Mouse (Mus musculus) lung, embryonic 16.5 days (tissue): ENCODE results near the gene Parp4. TPM values are rescaled to one million over a fixed set of nuclear protein-coding genes. Genes with fewer than 3 reads are reported as not detected.

Experiments
- ATAC-seq: fragments of 200-750 bp; cut with Nextera tagmentation; 2 replicates; pipeline ENCODE4 v1.8.0; 2017; ENCODE audit warnings: low read depth, mild to moderate bottlenecking, moderate library complexity
- H3K27ac ChIP-seq: fragments of 300-500 bp; sonication (generic); 2 replicates; pipeline ENCODE4 v1.5.1; 2014; ENCODE audit warnings: mild to moderate bottlenecking, control low read depth, low read length
- H3K27me3 ChIP-seq: fragments of 300-500 bp; sonication (generic); 2 replicates; pipeline ENCODE4 v1.6.1; 2014; ENCODE audit warnings: low read depth, low read length, mixed read lengths; ENCODE audit not compliant: control insufficient read depth, insufficient read depth
- H3K36me3 ChIP-seq: fragments of 300-500 bp; sonication (generic); 2 replicates; pipeline ENCODE4 v1.6.1; 2014; ENCODE audit warnings: low read length; ENCODE audit not compliant: control insufficient read depth, insufficient read depth
- H3K4me1 ChIP-seq: fragments of 300-500 bp; sonication (generic); replicated peaks from 2 replicates; pipeline ENCODE4 v1.6.1; 2014; ENCODE audit warnings: low read length, mixed read lengths; ENCODE audit not compliant: control insufficient read depth, insufficient read depth
- H3K4me2 ChIP-seq: fragments of 300-500 bp; sonication (generic); 2 replicates; pipeline ENCODE4 v1.6.1; 2014; ENCODE audit warnings: low read depth, low read length, control low read depth
- H3K4me3 ChIP-seq: fragments of 300-500 bp; sonication (generic); 2 replicates; pipeline ENCODE4 v1.5.1; 2014; ENCODE audit warnings: mild to moderate bottlenecking, low read length, control low read depth
- H3K9ac ChIP-seq: fragments of 300-500 bp; sonication (generic); 2 replicates; pipeline ENCODE4 v1.6.1; 2014; ENCODE audit warnings: low read length, control low read depth
- H3K9me3 ChIP-seq: fragments of 300-500 bp; sonication (generic); 2 replicates; pipeline ENCODE4 v1.6.1; 2016; ENCODE audit warnings: low read length; ENCODE audit not compliant: control insufficient read depth
- WGBS: fragments of 180-500 bp; shearing (Covaris S2); extraction: QIAGEN DNeasy Blood & Tissue Kit; methylation state at CpG from one replicate; pipeline ENCODE4 v1.1.7; 2014; 5-methylcytosine and 5-hydroxymethylcytosine counted together
- polyA plus RNA-seq: library from polyadenylated mRNA; unstranded; fragments of >200 nt; fragmentation: Nextera tagmentation; extraction: Ambion mirVana; gene quantifications from 2 replicates; pipeline ENCODE4 v1.2.1, GENCODE M21; 2015

Parp4 gene
- polyA plus RNA-seq: 7.7 and 8.1 TPM in 2 replicates

- H3K9ac ChIP-seq: peak within 1 kb of the TSS; percentile 81
- peak within 1 kb of the TSS; percentile 78 for H3K4me3 ChIP-seq
- no peaks in the 10 kb centered on the region for H3K36me3 ChIP-seq
- under 1% methylated on average over 24 of the region's 24 CpGs for WGBS
- H3K27me3 ChIP-seq: no peaks in the 10 kb centered on the region
- peaks cover 8% of the 10 kb centered on the region for H3K4me1 ChIP-seq
- H3K4me2 ChIP-seq: peak within 1 kb of the TSS; percentile 70
- no peaks in the 10 kb centered on the region for H3K9me3 ChIP-seq
- H3K27ac ChIP-seq: peak within 1 kb of the TSS; percentile 47
- ATAC-seq: peak; percentile 84
These were observed at the start of gene Parp4, which contains the start of gene Cenpj for GRCm38 (mm10) chr14:56575416-56575815. Gene Parp4, plus strand, starts transcription at chr14:56575619. Gene Cenpj, minus strand, starts transcription at chr14:56575425.

- H3K27ac ChIP-seq: no peak overlapping the region
- WGBS: 82% methylated on average over 2 of the region's 2 CpGs
- no peak overlapping the region for H3K4me3 ChIP-seq
- no peaks in the 10 kb centered on the region for H3K9me3 ChIP-seq
- no peaks in the 10 kb centered on the region for H3K4me1 ChIP-seq
- no peaks in the 10 kb centered on the region for H3K27me3 ChIP-seq
- H3K4me2 ChIP-seq: no peak overlapping the region
- no peak for ATAC-seq
- H3K9ac ChIP-seq: no peak overlapping the region
- peaks cover 12% of the 10 kb centered on the region for H3K36me3 ChIP-seq
These were observed 44.6 kb upstream of the Parp4 start for GRCm38 (mm10) chr14:56530788-56531187.

- Histone ChIP-seq H3K4me3 (no peak overlapping the region), H3K4me1 (no peaks in the 10 kb centered on the region), H3K36me3 (no peaks in the 10 kb centered on the region), H3K27me3 (no peaks in the 10 kb centered on the region), H3K9ac (no peak overlapping the region), H3K27ac (no peak overlapping the region), H3K4me2 (no peak overlapping the region), H3K9me3 (no peaks in the 10 kb centered on the region)
- WGBS: 81% methylated on average over 1 of the region's 1 CpGs
- ATAC-seq: no peak
These were observed 30.5 kb upstream of the Parp4 start for GRCm38 (mm10) chr14:56544946-56545345.

GRCm38 (mm10) chr14:56545491-56545890, 29.9 kb upstream of the Parp4 start:
- Histone ChIP-seq H3K4me1 (no peaks in the 10 kb centered on the region), H3K4me2 (no peak overlapping the region), H3K36me3 (no peaks in the 10 kb centered on the region), H3K9ac (no peak overlapping the region), H3K27me3 (no peaks in the 10 kb centered on the region), H3K9me3 (no peaks in the 10 kb centered on the region), H3K27ac (no peak overlapping the region), H3K4me3 (no peak overlapping the region)
- 93% methylated on average over 4 of the region's 4 CpGs for WGBS
- no peak for ATAC-seq

- no peak overlapping the region for H3K4me3 ChIP-seq
- WGBS: 88% methylated on average over 4 of the region's 4 CpGs
- no peak overlapping the region for H3K27ac ChIP-seq
- H3K4me1 ChIP-seq: no peaks in the 10 kb centered on the region
- ATAC-seq: no peak
- H3K4me2 ChIP-seq: no peak overlapping the region
- no peaks in the 10 kb centered on the region for H3K9me3 ChIP-seq
- no peaks in the 10 kb centered on the region for H3K27me3 ChIP-seq
- no peak overlapping the region for H3K9ac ChIP-seq
- no peaks in the 10 kb centered on the region for H3K36me3 ChIP-seq
These were observed 24.5 kb upstream of the Parp4 start for GRCm38 (mm10) chr14:56550960-56551359.

- Histone ChIP-seq H3K4me1 (no peaks in the 10 kb centered on the region), H3K4me3 (no peak overlapping the region)
- 93% methylated on average over 6 of the region's 6 CpGs for WGBS
These were observed 22.5 kb upstream of the Parp4 start for GRCm38 (mm10) chr14:56552924-56553323.

GRCm38 (mm10) chr14:56553331-56553730, 22.1 kb upstream of the Parp4 start:
- no peaks in the 10 kb centered on the region for H3K9me3 ChIP-seq
- no peak for ATAC-seq
- no peak overlapping the region for H3K4me3 ChIP-seq
- H3K4me1 ChIP-seq: no peaks in the 10 kb centered on the region
- H3K9ac ChIP-seq: no peak overlapping the region
- WGBS: 93% methylated on average over 7 of the region's 7 CpGs
- H3K27me3 ChIP-seq: no peaks in the 10 kb centered on the region
- no peak overlapping the region for H3K4me2 ChIP-seq
- H3K36me3 ChIP-seq: peaks cover 2% of the 10 kb centered on the region; the same call in 1 of the 2 replicates
- H3K27ac ChIP-seq: no peak overlapping the region

More at GRCm38 (mm10) chr14:56552924-56553323, 22.5 kb upstream of the Parp4 start:
- Histone ChIP-seq H3K4me2 (no peak overlapping the region), H3K9me3 (no peaks in the 10 kb centered on the region), H3K9ac (no peak overlapping the region), H3K27me3 (no peaks in the 10 kb centered on the region), H3K36me3 (no peaks in the 10 kb centered on the region), H3K27ac (no peak overlapping the region)
- no peak for ATAC-seq

- WGBS: 93% methylated on average over 2 of the region's 2 CpGs
- H3K4me2 ChIP-seq: no peak overlapping the region
- H3K27me3 ChIP-seq: no peaks in the 10 kb centered on the region
- peaks cover 5% of the 10 kb centered on the region; the same call in 1 of the 2 replicates for H3K36me3 ChIP-seq
- no peak overlapping the region for H3K9ac ChIP-seq
- no peaks in the 10 kb centered on the region for H3K4me1 ChIP-seq
- no peak overlapping the region for H3K27ac ChIP-seq
- H3K4me3 ChIP-seq: no peak overlapping the region
- H3K9me3 ChIP-seq: no peaks in the 10 kb centered on the region
- no peak for ATAC-seq
These were observed 20.7 kb upstream of the Parp4 start for GRCm38 (mm10) chr14:56554716-56555115.

- Histone ChIP-seq H3K9ac (no peak overlapping the region), H3K9me3 (no peaks in the 10 kb centered on the region), H3K4me1 (no peaks in the 10 kb centered on the region), H3K27ac (no peak overlapping the region), H3K27me3 (no peaks in the 10 kb centered on the region), H3K4me3 (no peak overlapping the region), H3K4me2 (no peak overlapping the region), H3K36me3 (peaks cover 5% of the 10 kb centered on the region)
- WGBS: 63% methylated on average over 3 of the region's 3 CpGs
- ATAC-seq: no peak
These were observed 16.3 kb upstream of the Parp4 start for GRCm38 (mm10) chr14:56559134-56559533.

- no peak overlapping the region for H3K9ac ChIP-seq
- no peak overlapping the region for H3K4me3 ChIP-seq
- H3K4me2 ChIP-seq: 0 out of 2 replicates have a peak overlapping the region, but pooled peaks have one; percentile 14
- no peak for ATAC-seq
- H3K4me1 ChIP-seq: peaks cover 7% of the 10 kb centered on the region
- H3K9me3 ChIP-seq: no peaks in the 10 kb centered on the region
- no peaks in the 10 kb centered on the region for H3K27me3 ChIP-seq
- WGBS: 50% methylated on average over 7 of the region's 7 CpGs
- peak overlapping the region; percentile 24; the same call in 1 of the 2 replicates for H3K27ac ChIP-seq
- no peaks in the 10 kb centered on the region; the same call in 1 of the 2 replicates for H3K36me3 ChIP-seq
These were observed 7.9 kb upstream of the Parp4 start for GRCm38 (mm10) chr14:56567476-56567875.
